Mouse (Mus musculus): ENCODE data around the gene Fkbp9.

DNA sequence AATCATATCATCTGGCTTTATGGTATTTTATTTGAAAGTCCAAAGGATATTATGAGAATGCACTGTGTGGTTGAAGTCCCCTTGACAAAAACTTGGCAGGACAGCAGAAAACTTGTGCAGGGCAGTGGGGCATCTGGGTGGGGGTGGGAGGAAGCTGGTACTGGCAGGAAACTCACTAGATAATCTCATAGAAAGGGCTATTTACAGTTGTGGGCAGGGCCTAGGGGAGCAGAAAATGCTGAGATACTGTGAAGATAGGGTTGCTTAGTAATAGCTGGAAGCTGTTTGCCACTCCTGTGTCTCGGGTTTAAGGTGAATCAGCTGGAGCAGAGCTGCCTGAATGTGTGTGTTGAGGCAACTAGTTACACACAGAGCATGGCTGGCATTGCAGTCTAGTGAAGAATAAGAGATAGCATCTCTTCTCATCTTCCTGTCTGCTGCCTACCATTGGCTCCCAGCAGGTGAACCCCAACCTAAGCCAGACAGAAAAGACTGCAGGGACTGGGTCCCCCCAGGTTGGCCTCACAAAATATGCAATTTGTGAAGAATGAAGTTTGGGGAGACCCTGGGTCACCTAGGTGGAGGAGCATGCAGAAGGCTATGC, 47.6 kb downstream of the Fkbp9 start:
- TF ChIP-seq CTCF (IDR thresholded peaks at IDR 0.05; ENCODE audit: control insufficient read depth, insufficient read depth, insufficient replicate concordance, low read depth, low read length) (no peak), POLR2A (IDR thresholded peaks at IDR 0.05; ENCODE audit: control insufficient read depth, low read depth, low read length) (no peak)

Data from testis, adult 2 months (tissue).